Mouse (Mus musculus) heart, postnatal 0 days (tissue): ENCODE measurements at regions not wholly inside any gene's neighbourhood (a gene's known extent, or its start where the extent isn't known, plus 50 kb on each side); places are given as distances from the start of the nearest gene placed in this dataset.
A peak's percentile ranks its signal among the peaks of the same experiment; 100 is the strongest.
"Not testable (repeated sequence)": the region's sequence is repeated elsewhere in the genome, so short reads cannot be mapped to it uniquely, and the experiment has no call there.

Experiments
- ATAC-seq: fragments of 200-750 bp; cut with Nextera tagmentation; 2 replicates; pipeline ENCODE4 v1.8.0; 2017; ENCODE audit warnings: low read depth, moderate number of reproducible peaks, moderate library complexity; ENCODE audit not compliant: insufficient read depth
- DNase-seq: peaks from one replicate; pipeline ENCODE4 v3.0.0-alpha.2; 2016; ENCODE audit warnings: low spot score
- H3K27ac ChIP-seq: fragments of 300-500 bp; sonication (generic); 2 replicates; pipeline ENCODE4 v1.5.1; 2014; ENCODE audit warnings: low read depth, mild to moderate bottlenecking
- H3K27me3 ChIP-seq: fragments of 300-500 bp; sonication (generic); 2 replicates; pipeline ENCODE4 v1.6.1; 2014; ENCODE audit warnings: low read length, mixed read lengths; ENCODE audit not compliant: control insufficient read depth, insufficient read depth
- H3K36me3 ChIP-seq: fragments of 300-500 bp; sonication (generic); replicated peaks from 2 replicates; pipeline ENCODE4 v1.6.1; 2014; ENCODE audit warnings: low read length, mixed read lengths; ENCODE audit not compliant: control insufficient read depth, insufficient read depth
- H3K4me1 ChIP-seq: fragments of 300-500 bp; sonication (generic); 2 replicates; pipeline ENCODE4 v1.6.1; 2014; ENCODE audit warnings: antibody characterized with exemption; ENCODE audit not compliant: control insufficient read depth, insufficient read depth
- H3K4me2 ChIP-seq: fragments of 300-500 bp; sonication (generic); 2 replicates; pipeline ENCODE4 v1.6.1; 2014; ENCODE audit warnings: low read depth, mild to moderate bottlenecking, low read length, moderate library complexity
- H3K4me3 ChIP-seq: fragments of 300-500 bp; sonication (generic); 2 replicates; pipeline ENCODE4 v1.5.1; 2014; ENCODE audit warnings: low read depth, low read length
- H3K9ac ChIP-seq: fragments of 300-500 bp; sonication (generic); replicated peaks from 2 replicates; pipeline ENCODE4 v1.6.1; 2014; ENCODE audit warnings: low read depth, low read length, mixed read lengths
- H3K9me3 ChIP-seq: fragments of 300-500 bp; sonication (generic); replicated peaks from 2 replicates; pipeline ENCODE4 v1.6.1; 2016; ENCODE audit warnings: low read length; ENCODE audit not compliant: control insufficient read depth
- CTCF ChIP-seq: IDR thresholded peaks from 2 replicates; pipeline ENCODE4 v1.5.1; 2016; ENCODE audit warnings: antibody characterized with exemption, control low read depth, low read depth
- EP300 ChIP-seq: IDR thresholded peaks from 2 replicates; pipeline ENCODE4 v1.6.1; 2016; ENCODE audit warnings: antibody characterized with exemption, low read depth
- WGBS: fragments of 180-500 bp; shearing (Covaris S2); extraction: QIAGEN DNeasy Blood & Tissue Kit; methylation state at CpG from one replicate; pipeline ENCODE4 v1.1.7; 2014; 5-methylcytosine and 5-hydroxymethylcytosine counted together

DNA sequence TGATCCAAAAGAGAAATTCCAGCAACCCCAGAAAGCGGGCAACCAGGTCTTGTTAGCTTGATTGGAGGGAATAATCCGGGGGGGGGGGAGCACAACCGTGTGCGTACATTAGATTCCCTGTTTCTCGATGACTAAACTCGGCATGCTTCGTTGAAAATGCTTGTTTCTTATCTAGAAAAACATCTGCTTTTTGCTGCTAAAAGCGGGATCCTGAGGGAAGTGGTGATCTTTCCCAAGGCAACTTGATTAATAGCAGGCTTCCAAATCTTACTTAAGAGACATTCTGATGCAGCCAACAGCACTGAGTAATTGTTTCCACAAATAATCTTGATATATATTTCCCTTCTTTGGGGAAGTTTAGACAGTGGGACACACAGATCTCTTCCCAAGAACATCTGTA lies 338.0 kb upstream of the Pkdcc start:
- Histone ChIP-seq H3K4me2 (no peak overlapping the region), H3K4me3 (no peak overlapping the region), H3K4me1 (no peaks in the 10 kb centered on the region), H3K9me3 (no peaks in the 10 kb centered on the region), H3K36me3 (no peaks in the 10 kb centered on the region), H3K27ac (no peak overlapping the region), H3K9ac (no peak overlapping the region), H3K27me3 (no peaks in the 10 kb centered on the region)
- TF ChIP-seq EP300 (no peak), CTCF (no peak)
- no peak for ATAC-seq
- WGBS = 66% methylated on average over 8 of the region's 8 CpGs
- DNase-seq = no peak

DNA sequence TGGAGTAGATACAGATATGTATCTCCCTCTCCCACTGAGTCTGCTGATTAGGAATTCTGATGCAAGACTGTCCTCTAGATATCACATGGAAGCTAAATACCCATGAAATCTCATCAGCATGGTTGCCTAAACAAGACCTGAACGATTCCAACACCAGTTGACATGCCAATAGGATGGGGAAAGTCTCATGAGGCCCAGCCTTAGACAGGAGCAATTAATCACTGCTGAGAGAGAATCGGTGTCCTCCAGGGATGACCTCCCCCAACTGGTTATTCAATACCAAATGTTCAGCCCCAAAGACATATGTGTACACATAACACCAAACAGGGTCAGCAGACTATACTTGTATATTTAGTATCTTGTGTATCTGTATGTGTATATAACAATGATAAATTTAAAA lies 314.5 kb upstream of the Pkdcc start:
- DNase-seq (no peak), ATAC-seq (no peak)
- H3K27me3 ChIP-seq = no peaks in the 10 kb centered on the region
- H3K4me2 ChIP-seq = no peak overlapping the region
- WGBS = 65% methylated on average over 2 of the region's 2 CpGs
- no peak overlapping the region for H3K27ac ChIP-seq
- no peaks in the 10 kb centered on the region for H3K36me3 ChIP-seq
- H3K4me3 ChIP-seq = no peak overlapping the region
- no peaks in the 10 kb centered on the region for H3K9me3 ChIP-seq
- no peaks in the 10 kb centered on the region for H3K4me1 ChIP-seq
- H3K9ac ChIP-seq = no peak overlapping the region
- no peak for TF ChIP-seq EP300
- no peak for TF ChIP-seq CTCF

DNA sequence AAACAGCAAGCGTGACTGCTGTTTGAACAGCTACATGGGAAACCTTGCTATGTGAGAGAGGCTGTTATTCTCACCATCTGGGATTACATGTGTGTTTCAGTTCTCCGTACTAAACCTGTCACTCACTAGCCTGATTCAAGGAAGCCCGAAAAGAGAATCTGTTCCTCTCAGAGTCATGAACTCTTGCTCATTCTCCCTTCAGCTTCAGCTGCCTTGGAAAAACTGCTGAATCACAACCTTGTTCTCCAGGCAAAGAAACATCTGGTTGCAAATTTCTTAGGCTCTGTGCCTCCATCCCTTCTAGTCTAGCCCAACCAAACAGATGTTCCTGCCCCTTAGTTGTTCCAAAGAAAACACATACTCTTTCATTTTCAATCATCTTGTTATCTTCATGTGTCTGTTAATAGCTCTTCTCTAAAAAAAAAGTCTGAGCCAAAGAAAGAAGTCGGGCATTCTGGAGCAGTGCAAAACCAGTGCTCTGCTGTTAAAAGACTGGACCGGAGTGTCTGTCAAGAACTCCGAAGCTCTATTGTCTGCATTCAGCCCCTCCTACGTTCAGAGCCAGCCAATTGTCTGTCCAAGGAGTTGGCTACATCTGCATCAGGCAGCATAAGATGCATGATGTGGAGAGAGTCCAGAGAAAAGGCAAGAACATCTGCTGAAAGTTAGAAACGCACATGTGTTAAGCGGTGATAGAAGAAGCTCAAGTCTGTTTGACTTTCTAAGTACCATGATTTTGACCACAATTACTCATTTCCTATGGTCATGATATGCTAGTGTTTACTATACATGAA lies 313.8 kb upstream of the Pkdcc start:
- no peak for ATAC-seq
- Histone ChIP-seq H3K27me3 (no peaks in the 10 kb centered on the region), H3K4me2 (no peak overlapping the region), H3K4me3 (no peak overlapping the region), H3K27ac (no peak overlapping the region), H3K9me3 (no peaks in the 10 kb centered on the region), H3K36me3 (no peaks in the 10 kb centered on the region), H3K4me1 (no peaks in the 10 kb centered on the region), H3K9ac (no peak overlapping the region)
- no peak for TF ChIP-seq EP300
- no peak for TF ChIP-seq CTCF
- WGBS = 62% methylated on average over 9 of the region's 9 CpGs
- DNase-seq = peak; percentile 6

DNA sequence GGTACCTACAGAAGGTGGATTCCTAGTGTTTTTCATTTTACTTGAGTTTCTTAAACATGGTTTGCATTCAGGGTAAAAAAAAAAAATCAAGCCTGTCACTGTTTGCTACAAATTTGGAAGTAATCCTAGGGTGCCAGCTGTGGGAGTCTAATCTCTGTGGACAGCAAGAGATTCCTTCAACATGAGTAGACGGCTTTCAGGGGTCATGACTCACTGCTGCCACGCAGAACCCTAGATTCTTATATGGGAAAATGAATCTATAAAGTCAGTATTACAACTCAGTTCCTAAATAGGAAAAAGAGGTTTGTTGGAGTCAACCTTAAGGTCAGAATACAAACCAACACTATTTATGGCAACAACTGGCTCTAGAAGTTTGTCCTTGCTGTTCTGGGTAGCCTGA lies 310.1 kb upstream of the Pkdcc start:
- ATAC-seq (no peak), DNase-seq (no peak)
- Histone ChIP-seq H3K4me2 (no peak overlapping the region), H3K36me3 (no peaks in the 10 kb centered on the region), H3K9ac (no peak overlapping the region), H3K4me1 (no peaks in the 10 kb centered on the region), H3K4me3 (no peak overlapping the region), H3K27ac (no peak overlapping the region), H3K9me3 (no peaks in the 10 kb centered on the region), H3K27me3 (no peaks in the 10 kb centered on the region)
- 65% methylated on average over 2 of the region's 2 CpGs for WGBS
- TF ChIP-seq EP300 (no peak), CTCF (no peak)

DNA sequence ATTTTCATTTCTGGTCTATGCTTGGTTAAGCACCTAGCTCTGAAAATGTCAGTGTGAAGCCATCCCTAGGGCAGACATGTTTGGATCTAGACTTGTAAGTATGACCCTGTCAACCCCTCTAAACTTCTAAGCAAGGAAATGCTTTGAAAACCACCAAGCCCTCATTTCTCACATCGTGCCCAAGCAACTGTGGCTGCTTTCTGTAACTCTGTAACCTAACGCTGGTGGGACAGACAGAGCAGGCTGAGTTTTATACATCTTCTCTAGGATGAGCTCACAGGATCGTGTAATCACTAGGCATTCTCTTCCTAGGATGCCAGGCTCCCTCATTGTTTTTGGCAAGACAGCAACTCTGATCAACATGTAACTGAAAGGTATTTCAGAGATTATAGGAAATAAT lies 309.6 kb upstream of the Pkdcc start:
- Histone ChIP-seq H3K27ac (no peak overlapping the region), H3K9ac (no peak overlapping the region), H3K4me3 (no peak overlapping the region), H3K9me3 (no peaks in the 10 kb centered on the region), H3K4me2 (no peak overlapping the region), H3K27me3 (no peaks in the 10 kb centered on the region), H3K36me3 (no peaks in the 10 kb centered on the region), H3K4me1 (no peaks in the 10 kb centered on the region)
- TF ChIP-seq EP300 (no peak), CTCF (no peak)
- DNase-seq (no peak), ATAC-seq (no peak)
- WGBS = 69% methylated on average over 3 of the region's 3 CpGs

DNA sequence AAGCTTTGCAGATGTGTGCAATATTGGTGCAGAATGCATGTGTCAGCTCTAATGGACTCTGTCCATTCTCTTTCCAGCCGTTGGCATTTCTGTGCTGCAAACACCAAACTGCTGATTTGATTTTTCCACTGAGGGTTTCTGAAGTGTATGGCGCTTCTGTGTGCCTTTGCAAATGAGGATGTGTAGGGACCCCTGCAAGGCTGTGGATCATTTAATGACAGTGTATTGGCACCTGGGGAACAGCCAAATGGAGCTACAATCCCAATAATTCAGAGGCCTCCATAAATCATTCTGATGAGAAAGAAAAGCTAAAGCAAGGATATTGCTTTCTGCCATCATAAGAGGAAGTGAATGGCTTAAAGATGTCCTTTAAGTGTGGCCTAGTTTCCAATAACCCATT lies 305.9 kb upstream of the Pkdcc start:
- no peak for ATAC-seq
- 59% methylated on average over 2 of the region's 2 CpGs for WGBS
- TF ChIP-seq CTCF (no peak), EP300 (no peak)
- Histone ChIP-seq H3K27ac (no peak overlapping the region), H3K27me3 (no peaks in the 10 kb centered on the region), H3K9ac (no peak overlapping the region), H3K9me3 (no peaks in the 10 kb centered on the region), H3K4me2 (no peak overlapping the region), H3K4me3 (no peak overlapping the region), H3K36me3 (no peaks in the 10 kb centered on the region), H3K4me1 (no peaks in the 10 kb centered on the region)
- no peak for DNase-seq

DNA sequence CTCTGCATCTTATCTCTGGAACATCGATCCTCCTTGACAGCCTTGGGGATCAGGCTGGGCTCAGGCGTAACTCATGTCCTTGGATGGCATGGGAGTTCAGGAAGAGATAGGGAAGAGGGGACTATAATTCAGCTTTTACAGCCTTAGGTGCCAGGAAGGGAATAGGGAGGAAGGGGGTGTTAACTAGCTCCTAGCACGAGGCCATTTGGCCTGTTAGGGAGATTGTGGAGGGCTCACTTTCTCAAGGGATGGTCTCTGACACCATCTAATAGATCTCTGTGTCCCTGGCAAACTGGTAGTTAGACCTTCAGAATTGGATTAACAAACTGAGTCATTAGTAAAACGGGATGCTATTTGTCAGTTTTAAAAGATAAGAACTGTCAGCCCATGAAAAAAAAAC lies 292.1 kb upstream of the Pkdcc start:
- not testable (repeated sequence) for H3K27ac ChIP-seq, ATAC-seq, H3K4me2 ChIP-seq, H3K9ac ChIP-seq, H3K9me3 ChIP-seq, H3K27me3 ChIP-seq, H3K4me3 ChIP-seq, H3K36me3 ChIP-seq, DNase-seq, H3K4me1 ChIP-seq
- 37% methylated on average over 4 of the region's 4 CpGs for WGBS
